Mouse (Mus musculus): ENCODE data around the gene Camk2d. TPM values are rescaled to one million over a fixed set of nuclear protein-coding genes. Genes with fewer than 3 reads are reported as not detected.

Gene Camk2d
- polyA plus RNA-seq (2011; ENCODE audit: insufficient read depth, insufficient read length, low replicate concordance, missing spikeins) = 7.5 and 25.3 TPM in 2 replicates

DNA sequence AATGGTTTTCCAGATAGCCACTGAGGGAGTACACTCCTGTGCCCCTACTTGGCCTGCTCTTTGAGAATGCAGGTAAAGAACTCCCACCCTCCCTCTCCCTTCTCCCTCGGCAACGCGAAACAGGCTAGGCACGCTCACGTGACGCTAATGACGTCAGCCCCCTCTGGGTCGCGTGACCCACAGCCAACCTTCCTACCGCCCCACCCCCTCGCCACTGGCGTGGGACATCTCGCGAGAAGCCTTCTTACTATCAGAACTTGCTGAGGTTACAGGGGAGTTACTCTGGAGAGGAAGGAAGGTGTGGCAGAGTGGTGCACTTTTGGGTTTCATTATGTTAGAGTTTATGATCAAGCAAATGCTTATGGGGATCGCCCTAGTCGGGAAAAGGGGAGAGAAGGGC, at the start of gene Camk2d:
Gene Camk2d (plus strand): TSS at position 217 of the 400 bp plus-strand sequence.
- Histone ChIP-seq H3K4me3 (replicated peaks; ENCODE audit: control insufficient read depth, low read depth, low read length) (peak within 1 kb of the TSS; percentile 85), H3K4me1 (ENCODE audit: control insufficient read depth, insufficient read depth, low read length) (no peaks in the 10 kb centered on the region), H3K27ac (ENCODE audit: control insufficient read depth, insufficient read depth, low read depth, low read length, poor library complexity) (peak within 1 kb of the TSS; percentile 98)
- under 1% methylated on average over 16 of the region's 16 CpGs for WGBS
- TF ChIP-seq CTCF (IDR thresholded peaks at IDR 0.05; ENCODE audit: control insufficient read depth, insufficient read depth, low read length) = no peak
- TF ChIP-seq POLR2A (IDR thresholded peaks at IDR 0.05; ENCODE audit: borderline replicate concordance, control insufficient read depth, low read depth, low read length) = peak; percentile 27; the same call in 1 of the 2 replicates

- no peaks in the 10 kb centered on the region for H3K4me1 ChIP-seq (ENCODE audit: control insufficient read depth, insufficient read depth, low read length)
- no peak overlapping the region for H3K27ac ChIP-seq (ENCODE audit: control insufficient read depth, insufficient read depth, low read depth, low read length, poor library complexity)
- TF ChIP-seq CTCF (IDR thresholded peaks at IDR 0.05; ENCODE audit: control insufficient read depth, insufficient read depth, low read length) = no peak
- no peak for TF ChIP-seq POLR2A (IDR thresholded peaks at IDR 0.05; ENCODE audit: borderline replicate concordance, control insufficient read depth, low read depth, low read length)
- no peak overlapping the region for H3K4me3 ChIP-seq (replicated peaks; ENCODE audit: control insufficient read depth, low read depth, low read length)
Measured at GRCm38 (mm10) chr3:126547941-126548340, 48.2 kb upstream of the Camk2d start.

GRCm38 (mm10) chr3:126563646-126564045, 32.5 kb upstream of the Camk2d start:
- 78% methylated on average over 2 of the region's 2 CpGs for WGBS
- H3K4me3 ChIP-seq (replicated peaks; ENCODE audit: control insufficient read depth, low read depth, low read length) = no peak overlapping the region
- no peak for TF ChIP-seq CTCF (IDR thresholded peaks at IDR 0.05; ENCODE audit: control insufficient read depth, insufficient read depth, low read length)
- no peak overlapping the region for H3K27ac ChIP-seq (ENCODE audit: control insufficient read depth, insufficient read depth, low read depth, low read length, poor library complexity)
- no peaks in the 10 kb centered on the region for H3K4me1 ChIP-seq (ENCODE audit: control insufficient read depth, insufficient read depth, low read length)

DNA sequence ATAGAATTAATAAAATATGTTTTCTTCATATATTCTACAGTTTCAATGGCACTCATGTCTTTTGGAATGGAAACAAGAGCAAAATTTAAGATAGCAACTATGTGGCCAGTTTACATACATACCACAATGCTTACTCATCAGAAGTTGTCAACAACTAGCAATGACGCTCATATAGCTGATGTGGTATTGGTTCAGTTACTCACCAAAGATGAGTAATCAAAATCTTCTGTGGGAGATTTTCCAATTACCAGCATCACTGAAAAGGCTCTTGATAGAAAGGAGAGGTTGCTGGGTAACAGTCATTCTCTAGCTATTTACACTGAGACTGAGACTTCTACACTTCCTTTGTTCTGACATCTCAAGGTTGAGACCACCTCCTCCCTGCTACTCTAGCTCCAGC, 25.5 kb upstream of the Camk2d start:
- TF ChIP-seq POLR2A (IDR thresholded peaks at IDR 0.05; ENCODE audit: borderline replicate concordance, control insufficient read depth, low read depth, low read length) (no peak), CTCF (IDR thresholded peaks at IDR 0.05; ENCODE audit: control insufficient read depth, insufficient read depth, low read length) (no peak)

DNA sequence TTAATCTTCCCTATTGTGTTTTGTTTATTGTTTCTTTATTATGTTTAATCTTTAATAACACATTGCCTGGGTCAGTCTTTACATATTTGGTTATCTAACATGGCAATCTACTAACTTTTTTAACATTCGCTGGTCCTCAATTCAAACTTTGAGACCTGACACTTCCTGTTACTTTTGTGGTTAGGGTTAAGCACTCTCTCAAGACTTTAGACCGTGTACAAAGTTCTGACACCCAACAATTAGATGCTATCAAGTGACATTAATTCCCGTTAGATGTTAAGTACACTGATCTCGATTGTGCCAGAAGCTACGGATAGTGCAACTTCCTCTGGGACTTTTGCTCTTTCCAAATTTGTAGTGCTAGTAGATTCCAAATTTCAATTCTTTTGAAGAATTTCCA, 23.2 kb upstream of the Camk2d start:
- no peaks in the 10 kb centered on the region for H3K4me1 ChIP-seq (ENCODE audit: control insufficient read depth, insufficient read depth, low read length)
- TF ChIP-seq POLR2A (IDR thresholded peaks at IDR 0.05; ENCODE audit: borderline replicate concordance, control insufficient read depth, low read depth, low read length) = no peak
- no peak for TF ChIP-seq CTCF (IDR thresholded peaks at IDR 0.05; ENCODE audit: control insufficient read depth, insufficient read depth, low read length)
- WGBS = 14% methylated on average over 5 of the region's 5 CpGs
- no peak overlapping the region for H3K27ac ChIP-seq (ENCODE audit: control insufficient read depth, insufficient read depth, low read depth, low read length, poor library complexity)
- H3K4me3 ChIP-seq (replicated peaks; ENCODE audit: control insufficient read depth, low read depth, low read length) = no peak overlapping the region

More for the DNA sequence above, 25.5 kb upstream of the Camk2d start:
- WGBS = 64% methylated on average over 1 of the region's 1 CpGs
- H3K4me3 ChIP-seq (replicated peaks; ENCODE audit: control insufficient read depth, low read depth, low read length) = no peak overlapping the region
- no peak overlapping the region for H3K27ac ChIP-seq (ENCODE audit: control insufficient read depth, insufficient read depth, low read depth, low read length, poor library complexity)
- H3K4me1 ChIP-seq (ENCODE audit: control insufficient read depth, insufficient read depth, low read length) = no peaks in the 10 kb centered on the region

DNA sequence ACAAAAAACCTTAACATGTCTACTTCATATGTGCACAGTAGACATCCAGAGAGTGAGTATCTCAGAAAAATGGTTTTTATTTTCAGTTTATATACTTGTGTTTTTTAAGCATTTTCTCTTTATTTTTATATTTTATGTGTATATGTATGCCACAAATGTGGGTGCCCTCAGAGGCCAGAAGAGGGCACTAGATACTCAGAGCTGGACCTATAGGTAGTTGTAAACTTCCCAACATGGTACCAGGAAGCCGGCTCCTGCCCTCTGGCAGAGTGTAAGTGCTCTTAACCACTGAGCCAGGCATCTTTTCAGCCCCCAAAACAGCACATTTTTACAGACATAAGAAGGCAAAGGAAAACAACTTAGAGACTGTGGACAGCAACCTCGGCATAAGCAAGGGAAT, 20.2 kb upstream of the Camk2d start:
- Histone ChIP-seq H3K4me3 (replicated peaks; ENCODE audit: control insufficient read depth, low read depth, low read length) (no peak overlapping the region), H3K27ac (ENCODE audit: control insufficient read depth, insufficient read depth, low read depth, low read length, poor library complexity) (no peak overlapping the region), H3K4me1 (ENCODE audit: control insufficient read depth, insufficient read depth, low read length) (no peaks in the 10 kb centered on the region)
- no peak for TF ChIP-seq POLR2A (IDR thresholded peaks at IDR 0.05; ENCODE audit: borderline replicate concordance, control insufficient read depth, low read depth, low read length)
- peak; percentile 28; the same call in 1 of the 2 replicates for TF ChIP-seq CTCF (IDR thresholded peaks at IDR 0.05; ENCODE audit: control insufficient read depth, insufficient read depth, low read length)
- WGBS = 60% methylated on average over 2 of the region's 2 CpGs

DNA sequence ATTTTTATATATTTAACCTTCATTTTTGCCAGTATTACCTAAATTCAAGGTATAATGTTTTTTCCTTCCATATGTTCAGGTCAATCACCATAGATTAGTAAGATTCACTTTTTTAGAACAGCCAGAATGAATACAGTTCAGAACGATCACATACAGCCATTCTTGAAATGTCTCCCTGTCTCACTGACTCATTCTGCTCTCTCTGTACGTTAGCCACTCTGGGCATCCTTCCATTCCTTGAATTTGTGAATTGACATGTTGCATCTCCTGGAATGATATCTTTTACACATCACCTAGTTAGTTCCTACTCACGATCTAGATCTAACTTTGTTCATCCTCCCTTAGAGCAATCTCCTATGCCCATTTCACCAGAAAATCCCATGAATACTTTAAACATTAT, 10.0 kb upstream of the Camk2d start:
- H3K4me1 ChIP-seq (ENCODE audit: control insufficient read depth, insufficient read depth, low read length) = no peaks in the 10 kb centered on the region
- no peak overlapping the region for H3K27ac ChIP-seq (ENCODE audit: control insufficient read depth, insufficient read depth, low read depth, low read length, poor library complexity)
- WGBS = 84% methylated on average over 3 of the region's 3 CpGs
- H3K4me3 ChIP-seq (replicated peaks; ENCODE audit: control insufficient read depth, low read depth, low read length) = no peak overlapping the region
- TF ChIP-seq CTCF (IDR thresholded peaks at IDR 0.05; ENCODE audit: control insufficient read depth, insufficient read depth, low read length) (no peak), POLR2A (IDR thresholded peaks at IDR 0.05; ENCODE audit: borderline replicate concordance, control insufficient read depth, low read depth, low read length) (no peak)

DNA sequence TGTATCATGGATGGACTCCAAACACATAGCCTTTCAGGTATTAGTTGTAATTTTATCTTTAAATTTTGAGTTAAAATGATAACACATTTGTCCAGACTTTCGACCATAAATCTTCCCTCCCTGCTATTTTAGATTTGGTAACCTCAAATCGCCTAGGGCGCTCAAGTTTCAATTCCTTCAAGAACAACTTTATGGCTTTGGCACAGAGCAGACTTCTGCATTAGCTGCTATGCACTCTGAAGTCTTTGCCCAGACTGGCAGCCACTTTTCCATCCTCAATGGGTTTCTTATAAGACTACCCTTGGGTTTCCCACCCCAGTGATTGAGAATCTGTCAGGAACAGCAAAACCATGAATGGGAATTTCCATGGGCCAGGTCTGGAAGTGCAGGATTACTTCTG, 8.6 kb upstream of the Camk2d start:
- Histone ChIP-seq H3K4me3 (replicated peaks; ENCODE audit: control insufficient read depth, low read depth, low read length) (no peak overlapping the region), H3K4me1 (ENCODE audit: control insufficient read depth, insufficient read depth, low read length) (no peaks in the 10 kb centered on the region), H3K27ac (ENCODE audit: control insufficient read depth, insufficient read depth, low read depth, low read length, poor library complexity) (no peak overlapping the region)
- 38% methylated on average over 3 of the region's 3 CpGs for WGBS
- TF ChIP-seq CTCF (IDR thresholded peaks at IDR 0.05; ENCODE audit: control insufficient read depth, insufficient read depth, low read length) (no peak), POLR2A (IDR thresholded peaks at IDR 0.05; ENCODE audit: borderline replicate concordance, control insufficient read depth, low read depth, low read length) (no peak)

GRCm38 (mm10) chr3:126589556-126589955, 6.5 kb upstream of the Camk2d start:
- Histone ChIP-seq H3K27ac (ENCODE audit: control insufficient read depth, insufficient read depth, low read depth, low read length, poor library complexity) (no peak overlapping the region), H3K4me3 (replicated peaks; ENCODE audit: control insufficient read depth, low read depth, low read length) (no peak overlapping the region), H3K4me1 (ENCODE audit: control insufficient read depth, insufficient read depth, low read length) (no peaks in the 10 kb centered on the region)
- WGBS = 74% methylated on average over 7 of the region's 7 CpGs
- TF ChIP-seq CTCF (IDR thresholded peaks at IDR 0.05; ENCODE audit: control insufficient read depth, insufficient read depth, low read length) (no peak), POLR2A (IDR thresholded peaks at IDR 0.05; ENCODE audit: borderline replicate concordance, control insufficient read depth, low read depth, low read length) (no peak)
